Mouse (Mus musculus) embryonic facial prominence, embryonic 15.5 days (tissue): ENCODE data around the gene Rasgef1b. TPM values are rescaled to one million over a fixed set of nuclear protein-coding genes. Genes with fewer than 3 reads are reported as not detected.

Experiments
- ATAC-seq: fragments of 200-750 bp; cut with Nextera tagmentation; 2 replicates; pipeline ENCODE4 v1.8.0; 2017; ENCODE audit warnings: low read depth, moderate TSS enrichment; ENCODE audit not compliant: insufficient number of reproducible peaks, low FRiP score, low TSS enrichment
- H3K27ac ChIP-seq: fragments of 300-500 bp; sonication (generic); replicated peaks from 2 replicates; pipeline ENCODE4 v1.5.1; 2015; ENCODE audit warnings: mild to moderate bottlenecking, inconsistent platforms
- H3K27me3 ChIP-seq: fragments of 300-500 bp; sonication (generic); 2 replicates; pipeline ENCODE4 v1.6.1; 2015; ENCODE audit warnings: inconsistent platforms
- H3K36me3 ChIP-seq: fragments of 300-500 bp; sonication (generic); 2 replicates; pipeline ENCODE4 v1.6.1; 2015; ENCODE audit warnings: mild to moderate bottlenecking, inconsistent platforms
- H3K4me1 ChIP-seq: fragments of 300-500 bp; sonication (generic); 2 replicates; pipeline ENCODE4 v1.6.1; 2015; ENCODE audit warnings: inconsistent platforms
- H3K4me2 ChIP-seq: fragments of 300-500 bp; sonication (generic); replicated peaks from 2 replicates; pipeline ENCODE4 v1.6.1; 2015; ENCODE audit warnings: mild to moderate bottlenecking, inconsistent platforms
- H3K4me3 ChIP-seq: fragments of 300-500 bp; sonication (generic); replicated peaks from 2 replicates; pipeline ENCODE4 v1.5.1; 2015; ENCODE audit warnings: mild to moderate bottlenecking, inconsistent platforms
- H3K9ac ChIP-seq: fragments of 300-500 bp; sonication (generic); 2 replicates; pipeline ENCODE4 v1.6.1; 2015; ENCODE audit warnings: inconsistent platforms
- H3K9me3 ChIP-seq: fragments of 300-500 bp; sonication (generic); replicated peaks from 2 replicates; pipeline ENCODE4 v1.6.1; 2016; ENCODE audit warnings: inconsistent platforms
- WGBS: fragments of 180-500 bp; shearing (Covaris S2); methylation state at CpG from one replicate; pipeline ENCODE4 v1.1.7; 2015; 5-methylcytosine and 5-hydroxymethylcytosine counted together
- polyA plus RNA-seq: library from polyadenylated mRNA; unstranded; fragments of >200 nt; fragmentation: Nextera tagmentation; extraction: Ambion mirVana; gene quantifications from 2 replicates; pipeline ENCODE4 v1.2.1, GENCODE M21; 2015

Rasgef1b gene
- polyA plus RNA-seq, 1 experiment from 2014 or later = 11.5 TPM

DNA sequence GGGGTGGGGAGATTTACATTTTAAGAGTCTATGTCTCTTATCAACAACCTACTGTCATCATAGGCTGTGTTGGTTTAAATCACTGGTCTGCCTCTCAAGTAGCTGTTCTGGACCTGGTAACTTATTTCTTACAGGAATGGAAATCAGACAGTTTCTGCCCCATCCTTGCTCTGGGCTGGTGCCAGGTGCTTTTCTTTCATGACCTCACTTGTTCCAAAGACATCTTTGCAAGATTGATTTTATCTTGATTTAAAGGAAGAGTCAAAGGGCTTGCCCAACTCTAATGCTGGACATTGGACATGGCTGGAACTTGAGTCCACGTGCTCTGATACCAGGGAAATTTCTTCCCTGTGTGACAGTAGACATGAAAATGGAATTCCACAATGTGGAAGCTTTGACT is 315.0 kb downstream of the Rasgef1b start:
- H3K9me3 ChIP-seq = no peaks in the 10 kb centered on the region
- H3K36me3 ChIP-seq = no peaks in the 10 kb centered on the region
- 76% methylated on average over 1 of the region's 1 CpGs for WGBS
- H3K4me2 ChIP-seq = no peak overlapping the region
- no peak for ATAC-seq
- no peak overlapping the region for H3K9ac ChIP-seq
- H3K27ac ChIP-seq = no peak overlapping the region
- H3K27me3 ChIP-seq = no peaks in the 10 kb centered on the region
- no peak overlapping the region for H3K4me3 ChIP-seq
- H3K4me1 ChIP-seq = 0 out of 2 replicates have a peak, but pooled peaks cover under 1% of the 10 kb centered on the region

DNA sequence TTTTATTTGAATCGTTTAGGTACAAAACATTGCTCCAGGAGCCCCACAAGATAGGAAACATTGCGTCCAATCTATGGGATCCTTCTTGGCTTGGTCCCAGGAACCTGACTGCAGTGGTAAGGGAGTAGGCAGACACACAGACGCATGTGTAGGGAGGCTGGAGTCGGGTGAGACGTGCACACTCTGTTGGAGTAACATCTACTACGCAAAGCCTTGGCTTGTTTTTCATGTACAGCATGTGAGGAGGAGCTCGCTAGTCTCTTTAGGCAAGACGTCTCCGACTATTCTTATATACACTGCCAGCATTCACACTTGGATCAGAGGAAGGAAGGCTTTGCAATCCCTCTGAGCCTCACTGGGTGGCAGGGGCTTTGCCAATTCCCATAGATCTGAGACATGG is 315.5 kb downstream of the Rasgef1b start:
- ATAC-seq = no peak
- Histone ChIP-seq H3K9me3 (no peaks in the 10 kb centered on the region), H3K4me3 (no peak overlapping the region), H3K4me2 (no peak overlapping the region), H3K9ac (no peak overlapping the region), H3K27ac (no peak overlapping the region), H3K36me3 (no peaks in the 10 kb centered on the region), H3K4me1 (no peaks in the 10 kb centered on the region), H3K27me3 (no peaks in the 10 kb centered on the region)
- 86% methylated on average over 9 of the region's 9 CpGs for WGBS

DNA sequence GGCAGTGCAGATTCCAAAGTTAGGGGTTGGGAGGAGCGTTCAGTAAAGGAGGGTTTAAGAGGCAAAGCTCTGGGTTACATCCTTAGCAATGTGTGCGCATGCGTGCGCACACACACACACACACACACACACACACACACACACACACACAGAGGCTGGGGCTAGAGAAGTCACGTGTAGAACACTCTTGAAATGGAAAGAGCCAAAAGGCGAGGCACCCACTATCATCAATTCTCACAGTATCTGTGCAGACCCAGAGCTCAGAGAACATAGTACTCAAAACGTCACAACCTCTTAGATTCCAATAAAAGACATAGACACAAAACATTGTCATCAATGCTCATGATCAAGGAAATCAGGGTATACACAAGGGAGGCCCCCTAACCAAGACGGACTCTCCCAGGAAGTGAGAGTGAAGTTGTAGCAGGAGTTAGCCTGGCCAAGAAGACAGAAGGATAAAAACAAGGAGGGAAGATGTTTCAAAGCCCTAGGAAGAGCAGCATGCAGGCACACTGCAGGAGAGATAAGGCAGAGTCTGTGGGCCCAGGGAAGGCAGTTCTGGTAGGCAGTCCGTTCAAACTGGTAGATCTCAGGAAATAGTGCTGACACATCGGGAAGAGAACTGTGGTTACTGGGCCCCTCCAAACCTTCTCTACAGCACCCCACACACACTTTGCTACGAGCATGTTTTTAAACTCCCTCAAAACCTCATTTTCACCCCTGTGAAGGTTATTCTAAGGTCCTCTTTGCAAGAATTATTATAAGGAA is 324.3 kb downstream of the Rasgef1b start:
- H3K9ac ChIP-seq = no peak overlapping the region
- H3K9me3 ChIP-seq = no peaks in the 10 kb centered on the region
- no peak overlapping the region for H3K27ac ChIP-seq
- ATAC-seq = no peak
- 81% methylated on average over 11 of the region's 11 CpGs for WGBS
- no peaks in the 10 kb centered on the region for H3K27me3 ChIP-seq
- H3K36me3 ChIP-seq = no peaks in the 10 kb centered on the region
- H3K4me3 ChIP-seq = no peak overlapping the region
- H3K4me1 ChIP-seq = peaks cover 7% of the 10 kb centered on the region; the same call in 1 of the 2 replicates
- no peak overlapping the region for H3K4me2 ChIP-seq

DNA sequence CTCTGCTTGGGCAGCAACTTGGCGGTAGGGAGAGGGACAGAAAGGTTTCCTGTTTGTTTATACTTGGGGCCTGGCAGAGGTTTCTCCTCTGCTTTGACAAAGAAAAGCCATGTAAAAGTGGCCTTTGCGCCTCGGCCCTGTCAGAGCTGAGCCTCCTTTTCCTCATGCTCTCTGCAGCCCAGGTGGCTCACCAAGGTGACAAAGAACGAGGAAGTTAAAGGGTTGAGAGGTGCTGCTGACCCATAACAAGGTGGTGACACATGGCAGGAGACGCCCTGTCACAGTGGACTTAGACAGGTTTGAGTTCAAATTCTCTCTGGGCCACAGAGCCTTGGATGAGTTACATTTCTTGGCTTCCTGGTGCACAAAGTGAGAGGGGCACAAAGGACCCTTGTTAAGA is 325.5 kb downstream of the Rasgef1b start:
- WGBS = 63% methylated on average over 5 of the region's 5 CpGs
- Histone ChIP-seq H3K36me3 (no peaks in the 10 kb centered on the region), H3K9ac (no peak overlapping the region), H3K4me3 (no peak overlapping the region), H3K4me2 (no peak overlapping the region), H3K27ac (no peak overlapping the region), H3K27me3 (no peaks in the 10 kb centered on the region), H3K9me3 (no peaks in the 10 kb centered on the region), H3K4me1 (peaks cover 7% of the 10 kb centered on the region; the same call in 1 of the 2 replicates)
- ATAC-seq = no peak

DNA sequence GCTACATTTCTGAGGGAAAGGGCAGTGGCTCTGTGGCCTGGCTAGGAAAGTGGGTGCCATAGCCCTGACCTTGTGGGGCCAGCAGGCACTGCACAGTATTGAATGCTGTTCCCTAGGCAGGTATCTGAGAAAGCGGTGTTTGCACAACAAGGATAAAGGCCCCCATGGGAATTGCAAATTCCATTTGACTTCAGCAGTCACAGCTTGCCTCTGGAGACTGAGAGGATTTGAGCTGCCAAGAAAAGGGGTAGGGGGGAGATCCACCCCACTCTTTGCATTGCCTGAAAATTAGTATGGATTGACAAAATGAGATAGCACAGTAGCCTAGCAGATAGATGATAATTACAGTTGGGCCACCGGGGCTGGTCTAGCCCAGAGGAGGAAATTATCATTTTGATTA is 326.1 kb downstream of the Rasgef1b start:
- no peaks in the 10 kb centered on the region for H3K36me3 ChIP-seq
- H3K4me1 ChIP-seq = peaks cover 7% of the 10 kb centered on the region; the same call in 1 of the 2 replicates
- 45% methylated on average over 2 of the region's 2 CpGs for WGBS
- no peak overlapping the region for H3K27ac ChIP-seq
- H3K4me2 ChIP-seq = no peak overlapping the region
- no peak overlapping the region for H3K9ac ChIP-seq
- no peaks in the 10 kb centered on the region for H3K27me3 ChIP-seq
- H3K9me3 ChIP-seq = no peaks in the 10 kb centered on the region
- ATAC-seq = peak; percentile 51; the same call in 1 of the 2 replicates
- H3K4me3 ChIP-seq = no peak overlapping the region

DNA sequence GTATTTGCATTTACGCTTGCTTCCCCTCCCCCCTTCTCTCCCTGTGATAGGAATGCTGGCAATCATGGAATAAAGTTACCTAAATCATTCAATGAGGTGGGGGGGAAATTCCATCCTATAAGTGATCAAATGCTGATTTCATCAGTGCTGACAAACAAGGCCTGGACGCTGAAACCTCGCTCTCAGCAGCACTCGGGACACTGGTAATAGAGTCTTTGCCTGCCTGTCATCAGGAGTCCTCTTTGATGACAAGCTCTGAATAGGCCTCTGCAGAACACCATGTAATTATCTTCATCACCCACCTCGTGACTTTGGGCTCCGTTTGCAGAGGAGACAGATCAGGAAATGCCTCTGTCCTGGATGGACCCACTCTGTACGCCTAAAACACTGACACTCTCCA is 326.6 kb downstream of the Rasgef1b start:
- ATAC-seq = peak; percentile 43; the same call in 1 of the 2 replicates
- no peaks in the 10 kb centered on the region for H3K36me3 ChIP-seq
- H3K9ac ChIP-seq = no peak overlapping the region
- no peak overlapping the region for H3K27ac ChIP-seq
- H3K4me1 ChIP-seq = peaks cover 7% of the 10 kb centered on the region; the same call in 1 of the 2 replicates
- no peaks in the 10 kb centered on the region for H3K27me3 ChIP-seq
- no peak overlapping the region for H3K4me2 ChIP-seq
- no peak overlapping the region for H3K4me3 ChIP-seq
- 23% methylated on average over 7 of the region's 7 CpGs for WGBS
- H3K9me3 ChIP-seq = no peaks in the 10 kb centered on the region

DNA sequence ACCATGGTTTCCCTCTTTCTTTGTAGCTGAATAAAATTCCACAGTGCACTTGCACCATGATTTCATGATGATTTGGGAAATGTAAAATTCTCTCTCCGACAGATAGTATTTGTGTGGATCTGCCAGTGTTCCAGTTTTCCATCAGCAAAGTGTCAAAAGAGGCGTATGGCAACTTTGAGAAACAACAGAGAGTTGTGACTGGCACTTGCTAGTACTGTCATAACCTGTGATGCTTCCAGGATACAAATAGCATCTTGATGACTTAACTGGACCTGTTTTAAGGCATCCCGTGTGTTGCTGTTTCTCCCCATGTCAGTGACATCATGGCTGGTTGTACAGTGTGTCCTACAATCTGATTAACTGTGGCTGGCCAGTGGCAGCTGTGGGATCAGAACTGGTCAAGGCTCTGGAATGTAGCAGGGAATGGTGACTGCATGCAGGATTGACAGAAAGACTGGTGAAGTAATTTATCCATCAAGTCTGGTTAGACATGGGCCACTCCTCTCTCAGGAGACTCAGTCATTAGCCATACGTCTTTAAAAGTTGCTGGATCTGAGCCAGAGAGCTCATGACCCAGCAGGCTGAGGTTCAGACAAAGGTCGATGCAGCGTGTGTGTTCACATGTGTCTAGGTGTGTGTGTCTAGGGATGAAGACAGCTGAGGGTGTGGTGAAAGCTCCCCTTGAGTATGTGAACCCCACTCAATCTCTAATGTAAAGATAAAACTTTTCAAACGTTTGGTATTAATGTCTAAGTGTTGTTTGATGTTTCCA is 328.8 kb downstream of the Rasgef1b start:
- WGBS = 47% methylated on average over 7 of the region's 7 CpGs
- Histone ChIP-seq H3K4me2 (no peak overlapping the region), H3K9me3 (no peaks in the 10 kb centered on the region), H3K27me3 (no peaks in the 10 kb centered on the region), H3K9ac (no peak overlapping the region), H3K4me1 (peaks cover 7% of the 10 kb centered on the region; the same call in 1 of the 2 replicates), H3K36me3 (no peaks in the 10 kb centered on the region), H3K4me3 (no peak overlapping the region), H3K27ac (no peak overlapping the region)
- ATAC-seq = no peak

DNA sequence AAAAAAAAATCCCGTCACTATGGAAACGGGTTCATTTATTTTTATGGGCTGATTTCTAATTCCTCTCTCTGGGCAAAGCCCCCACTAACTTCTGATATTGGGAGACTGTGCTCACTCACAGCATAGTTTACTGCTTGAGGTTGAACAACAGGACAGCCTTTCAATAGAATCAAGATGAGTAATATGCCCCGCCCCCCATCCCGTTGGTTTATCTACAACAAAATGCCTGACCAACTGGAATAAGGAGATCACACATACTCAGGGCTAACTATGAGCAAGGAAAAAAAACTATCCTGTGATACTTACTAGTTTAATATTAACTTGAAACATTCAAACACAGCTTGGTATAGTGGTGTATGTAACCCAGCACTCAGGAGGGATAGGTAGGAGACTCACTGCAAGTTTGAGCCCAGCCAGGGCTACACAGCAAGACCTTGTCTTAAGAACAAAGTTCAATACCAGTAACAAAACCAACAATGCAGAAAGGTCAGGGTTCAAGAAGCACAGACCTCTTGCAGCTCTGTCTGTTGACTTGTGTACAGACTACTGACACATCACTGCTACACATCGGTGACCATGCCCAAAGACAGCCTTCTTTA is 330.3 kb downstream of the Rasgef1b start:
- no peak overlapping the region for H3K4me2 ChIP-seq
- 92% methylated on average over 5 of the region's 5 CpGs for WGBS
- H3K27ac ChIP-seq = no peak overlapping the region
- H3K4me3 ChIP-seq = no peak overlapping the region
- H3K36me3 ChIP-seq = no peaks in the 10 kb centered on the region
- no peak overlapping the region for H3K9ac ChIP-seq
- peaks cover 7% of the 10 kb centered on the region; the same call in 1 of the 2 replicates for H3K4me1 ChIP-seq
- ATAC-seq = no peak
- H3K27me3 ChIP-seq = no peaks in the 10 kb centered on the region
- no peaks in the 10 kb centered on the region for H3K9me3 ChIP-seq

DNA sequence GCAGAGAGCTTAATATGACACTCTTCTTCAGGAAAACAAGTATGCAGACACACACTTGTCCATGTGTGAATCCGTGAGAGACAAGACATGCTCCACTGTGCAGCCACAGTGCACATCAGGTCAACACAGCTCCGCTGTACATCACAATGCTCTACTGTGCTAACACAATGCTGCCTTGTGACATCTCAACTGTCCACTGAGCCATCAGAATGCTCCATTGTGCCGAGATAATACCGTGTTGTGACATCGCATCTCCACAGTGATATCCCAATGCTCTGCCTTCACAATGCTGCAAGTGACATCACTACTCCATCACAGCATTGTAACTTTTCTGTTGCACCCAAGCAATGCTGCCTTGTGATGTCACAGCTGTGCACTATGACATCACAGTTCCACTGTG is 334.3 kb downstream of the Rasgef1b start:
- no peak overlapping the region for H3K9ac ChIP-seq
- H3K4me2 ChIP-seq = no peak overlapping the region
- H3K27ac ChIP-seq = no peak overlapping the region
- no peaks in the 10 kb centered on the region for H3K4me1 ChIP-seq
- no peak overlapping the region for H3K4me3 ChIP-seq
- H3K27me3 ChIP-seq = no peaks in the 10 kb centered on the region
- no peaks in the 10 kb centered on the region for H3K36me3 ChIP-seq
- H3K9me3 ChIP-seq = no peaks in the 10 kb centered on the region
- no peak for ATAC-seq
- WGBS = 88% methylated on average over 5 of the region's 5 CpGs

DNA sequence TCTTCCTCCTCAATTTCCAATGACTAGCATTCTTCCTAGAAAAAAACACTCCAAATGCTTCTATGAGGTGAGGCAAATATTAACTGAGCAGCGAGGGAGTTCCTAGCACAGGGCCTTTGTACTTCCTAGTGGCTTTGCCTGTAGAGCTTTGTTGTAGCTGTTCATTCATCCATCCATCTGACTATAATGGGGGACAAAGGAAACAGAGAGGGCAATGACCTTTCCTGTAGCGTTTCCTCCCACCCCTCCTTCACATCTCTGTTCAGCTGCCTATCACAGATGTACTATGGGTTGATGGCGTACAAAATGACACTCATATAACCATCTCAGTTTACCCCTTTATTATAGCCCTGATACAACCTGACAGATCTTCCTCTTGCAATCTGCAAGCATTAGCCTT is 337.3 kb downstream of the Rasgef1b start:
- Histone ChIP-seq H3K4me1 (peaks cover 4% of the 10 kb centered on the region; the same call in 1 of the 2 replicates), H3K27ac (no peak overlapping the region), H3K9ac (no peak overlapping the region), H3K4me2 (no peak overlapping the region), H3K36me3 (no peaks in the 10 kb centered on the region), H3K9me3 (no peaks in the 10 kb centered on the region), H3K4me3 (no peak overlapping the region), H3K27me3 (no peaks in the 10 kb centered on the region)
- WGBS = 51% methylated on average over 3 of the region's 3 CpGs
- no peak for ATAC-seq

DNA sequence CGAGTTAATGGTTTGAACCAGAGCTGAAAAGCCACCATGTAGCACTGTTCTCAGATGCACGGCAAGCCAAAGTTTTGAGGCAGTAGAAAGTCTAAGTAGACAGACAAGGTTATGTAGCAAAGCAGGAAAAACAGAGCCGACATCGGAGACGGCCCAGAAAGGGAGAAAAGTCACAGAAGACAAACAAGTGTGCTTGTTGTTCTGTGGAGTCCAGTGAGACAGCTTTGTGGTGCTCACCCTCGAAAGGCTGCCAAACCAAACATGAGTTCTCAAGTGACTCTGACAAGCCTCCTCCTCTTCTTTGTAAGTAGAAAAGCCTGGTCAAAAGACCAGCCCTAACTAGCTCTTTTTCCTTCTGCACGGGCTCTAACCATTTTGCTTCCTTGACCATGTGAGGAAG is 338.1 kb downstream of the Rasgef1b start:
- whole genome bisulfite sequencing = 41% methylated on average over 7 of the region's 7 CpGs
- no peak overlapping the region for H3K4me2 ChIP-seq
- no peak overlapping the region for H3K4me3 ChIP-seq
- ATAC-seq = no peak
- H3K9me3 ChIP-seq = no peaks in the 10 kb centered on the region
- H3K36me3 ChIP-seq = no peaks in the 10 kb centered on the region
- peaks cover 4% of the 10 kb centered on the region; the same call in 1 of the 2 replicates for H3K4me1 ChIP-seq
- H3K9ac ChIP-seq = no peak overlapping the region
- H3K27me3 ChIP-seq = no peaks in the 10 kb centered on the region
- H3K27ac ChIP-seq = no peak overlapping the region
